Mouse (Mus musculus) liver, embryonic 16.5 days (tissue): ENCODE results near the gene Nol6. TPM values are rescaled to one million over a fixed set of nuclear protein-coding genes. Genes with fewer than 3 reads are reported as not detected.
A peak's percentile ranks its signal among the peaks of the same experiment; 100 is the strongest.

ENCODE experiments used
- ATAC-seq: fragments of 200-750 bp; cut with Nextera tagmentation; 2 replicates; pipeline ENCODE4 v1.8.0; 2017; ENCODE audit warnings: low read depth, mild to moderate bottlenecking, moderate number of reproducible peaks, moderate library complexity
- H3K27ac ChIP-seq: fragments of 300-500 bp; sonication (generic); 2 replicates; pipeline ENCODE4 v1.5.1; 2014; ENCODE audit warnings: mild to moderate bottlenecking, low read length
- H3K27me3 ChIP-seq: fragments of 300-500 bp; sonication (generic); 2 replicates; pipeline ENCODE4 v1.6.1; 2014; ENCODE audit warnings: low read depth, low read length, mixed read lengths; ENCODE audit not compliant: control insufficient read depth, insufficient read depth
- H3K36me3 ChIP-seq: fragments of 300-500 bp; sonication (generic); 2 replicates; pipeline ENCODE4 v1.6.1; 2014; ENCODE audit warnings: mild to moderate bottlenecking; ENCODE audit not compliant: control insufficient read depth, insufficient read depth
- H3K4me1 ChIP-seq: fragments of 300-500 bp; sonication (generic); 2 replicates; pipeline ENCODE4 v1.6.1; 2014; ENCODE audit warnings: low read depth, low read length, mixed read lengths; ENCODE audit not compliant: control insufficient read depth
- H3K4me2 ChIP-seq: fragments of 300-500 bp; sonication (generic); 2 replicates; pipeline ENCODE4 v1.6.1; 2014; ENCODE audit warnings: low read depth, low read length, mixed read lengths
- H3K4me3 ChIP-seq: fragments of 300-500 bp; sonication (generic); 2 replicates; pipeline ENCODE4 v1.5.1; 2014; ENCODE audit warnings: low read depth, mild to moderate bottlenecking, low read length
- H3K9ac ChIP-seq: fragments of 300-500 bp; sonication (generic); 2 replicates; pipeline ENCODE4 v1.6.1; 2014; ENCODE audit warnings: low read depth, low read length
- H3K9me3 ChIP-seq: fragments of 300-500 bp; sonication (generic); replicated peaks from 2 replicates; pipeline ENCODE4 v1.6.1; 2016; ENCODE audit warnings: low read length; ENCODE audit not compliant: control insufficient read depth
- WGBS: fragments of 180-500 bp; shearing (Covaris S2); extraction: QIAGEN DNeasy Blood & Tissue Kit; methylation state at CpG from one replicate; pipeline ENCODE4 v1.1.7; 2014; ENCODE audit not compliant: insufficient replicate concordance; 5-methylcytosine and 5-hydroxymethylcytosine counted together
- polyA plus RNA-seq: library from polyadenylated mRNA; unstranded; fragments of >200 nt; fragmentation: Nextera tagmentation; extraction: Ambion mirVana; gene quantifications from 2 replicates; pipeline ENCODE4 v1.2.1, GENCODE M21; 2015

Nol6 gene
- polyA plus RNA-seq, 1 experiment from 2014 or later: 10.1 TPM

- H3K4me1 ChIP-seq: peaks cover 49% of the 10 kb centered on the region
Measured at GRCm38 (mm10) chr4:41133529-41134291, 9.5 kb upstream of the Nol6 start.

GRCm38 (mm10) chr4:41132471-41132870 lies 8.2 kb upstream of the Nol6 start:
- no peak overlapping the region for H3K4me2 ChIP-seq
- 58% methylated on average over 6 of the region's 6 CpGs for WGBS
- no peak overlapping the region for H3K4me3 ChIP-seq
- no peaks in the 10 kb centered on the region for H3K36me3 ChIP-seq
- peaks cover 45% of the 10 kb centered on the region for H3K4me1 ChIP-seq
- H3K9me3 ChIP-seq: no peaks in the 10 kb centered on the region
- H3K9ac ChIP-seq: peak overlapping the region; percentile 19; the same call in 1 of the 2 replicates
- no peaks in the 10 kb centered on the region for H3K27me3 ChIP-seq
- peak overlapping the region; percentile 98 for H3K27ac ChIP-seq
- no peak for ATAC-seq

More at GRCm38 (mm10) chr4:41133529-41134291, 9.5 kb upstream of the Nol6 start:
- H3K4me2 ChIP-seq: peak overlapping the region; percentile 71
- H3K27me3 ChIP-seq: no peaks in the 10 kb centered on the region
- peak overlapping the region; percentile 30 for H3K4me3 ChIP-seq
- H3K9me3 ChIP-seq: no peaks in the 10 kb centered on the region
- H3K36me3 ChIP-seq: 0 out of 2 replicates have a peak, but pooled peaks cover under 1% of the 10 kb centered on the region
- ATAC-seq: peak; percentile 12; the same call in 1 of the 2 replicates
- H3K9ac ChIP-seq: peak overlapping the region; percentile 45
- peak overlapping the region; percentile 98 for H3K27ac ChIP-seq
- 49% methylated on average over 6 of the region's 6 CpGs for WGBS

GRCm38 (mm10) chr4:41129836-41130235 lies 5.6 kb upstream of the Nol6 start:
- H3K9me3 ChIP-seq: no peaks in the 10 kb centered on the region
- H3K4me2 ChIP-seq: peak overlapping the region; percentile 64
- peak; percentile 90 for ATAC-seq
- H3K4me3 ChIP-seq: 0 out of 2 replicates have a peak overlapping the region, but pooled peaks have one; percentile 7
- 44% methylated on average over 3 of the region's 3 CpGs for WGBS
- no peaks in the 10 kb centered on the region for H3K27me3 ChIP-seq
- H3K27ac ChIP-seq: peak overlapping the region; percentile 88
- peak overlapping the region; percentile 52 for H3K9ac ChIP-seq
- H3K4me1 ChIP-seq: peaks cover 45% of the 10 kb centered on the region
- H3K36me3 ChIP-seq: no peaks in the 10 kb centered on the region

- ATAC-seq: peak; percentile 81
- Histone ChIP-seq H3K27me3 (no peaks in the 10 kb centered on the region), H3K4me1 (peaks cover 41% of the 10 kb centered on the region), H3K36me3 (no peaks in the 10 kb centered on the region), H3K4me3 (0 out of 2 replicates have a peak overlapping the region, but pooled peaks have one; percentile 7), H3K4me2 (peak overlapping the region; percentile 64), H3K27ac (peak overlapping the region; percentile 88), H3K9ac (peak overlapping the region; percentile 52), H3K9me3 (no peaks in the 10 kb centered on the region)
- 1% methylated on average over 2 of the region's 2 CpGs for WGBS
Measured at GRCm38 (mm10) chr4:41129406-41129805, 5.2 kb upstream of the Nol6 start.

- peaks cover 39% of the 10 kb centered on the region for H3K36me3 ChIP-seq
- peak; percentile 37 for ATAC-seq
- H3K9me3 ChIP-seq: no peaks in the 10 kb centered on the region
- no peaks in the 10 kb centered on the region for H3K27me3 ChIP-seq
- no peak overlapping the region for H3K4me3 ChIP-seq
- H3K4me1 ChIP-seq: peaks cover 10% of the 10 kb centered on the region
- WGBS: 65% methylated on average over 11 of the region's 11 CpGs
- H3K9ac ChIP-seq: no peak overlapping the region
- H3K4me2 ChIP-seq: no peak overlapping the region
- no peak overlapping the region for H3K27ac ChIP-seq
Measured at GRCm38 (mm10) chr4:41118706-41119292, 5.5 kb downstream of the Nol6 start.

- no peak overlapping the region for H3K9ac ChIP-seq
- no peak overlapping the region for H3K4me2 ChIP-seq
- no peaks in the 10 kb centered on the region for H3K9me3 ChIP-seq
- peaks cover 39% of the 10 kb centered on the region for H3K36me3 ChIP-seq
- ATAC-seq: no peak
- H3K4me1 ChIP-seq: no peaks in the 10 kb centered on the region
- no peak overlapping the region for H3K4me3 ChIP-seq
- no peaks in the 10 kb centered on the region for H3K27me3 ChIP-seq
- H3K27ac ChIP-seq: no peak overlapping the region
- 56% methylated on average over 3 of the region's 3 CpGs for WGBS
Measured at GRCm38 (mm10) chr4:41116817-41117216, 7.4 kb downstream of the Nol6 start.

GRCm38 (mm10) chr4:41115793-41116192 lies 8.5 kb downstream of the Nol6 start:
- H3K27ac ChIP-seq: no peak overlapping the region
- H3K27me3 ChIP-seq: no peaks in the 10 kb centered on the region
- peaks cover 33% of the 10 kb centered on the region for H3K36me3 ChIP-seq
- H3K4me3 ChIP-seq: no peak overlapping the region
- WGBS: 83% methylated on average over 15 of the region's 15 CpGs
- no peaks in the 10 kb centered on the region for H3K4me1 ChIP-seq
- H3K9ac ChIP-seq: no peak overlapping the region
- H3K9me3 ChIP-seq: no peaks in the 10 kb centered on the region
- H3K4me2 ChIP-seq: no peak overlapping the region
- ATAC-seq: no peak

GRCm38 (mm10) chr4:41115074-41115473 lies 9.2 kb downstream of the Nol6 start:
- 84% methylated on average over 6 of the region's 6 CpGs for WGBS
- Histone ChIP-seq H3K27me3 (no peaks in the 10 kb centered on the region), H3K4me1 (no peaks in the 10 kb centered on the region), H3K27ac (no peak overlapping the region), H3K4me2 (no peak overlapping the region), H3K9ac (no peak overlapping the region), H3K9me3 (no peaks in the 10 kb centered on the region), H3K36me3 (peaks cover 27% of the 10 kb centered on the region), H3K4me3 (no peak overlapping the region)
- no peak for ATAC-seq
